Mouse (Mus musculus) midbrain, embryonic 15.5 days (tissue): Measurements from ENCODE around the gene Pygl. TPM values are rescaled to one million over a fixed set of nuclear protein-coding genes. Genes with fewer than 3 reads are reported as not detected.

Experiments
- ATAC-seq: fragments of 200-750 bp; cut with Nextera tagmentation; replicated peaks from 2 replicates; pipeline ENCODE4 v1.8.0; 2017; ENCODE audit warnings: moderate TSS enrichment
- H3K27ac ChIP-seq: fragments of 300-500 bp; sonication (generic); 2 replicates; pipeline ENCODE4 v1.5.1; 2015; ENCODE audit warnings: mild to moderate bottlenecking, inconsistent platforms
- H3K27me3 ChIP-seq: fragments of 300-500 bp; sonication (generic); replicated peaks from 2 replicates; pipeline ENCODE4 v1.6.1; 2015; ENCODE audit warnings: inconsistent platforms
- H3K36me3 ChIP-seq: fragments of 300-500 bp; sonication (generic); replicated peaks from 2 replicates; pipeline ENCODE4 v1.6.1; 2015; ENCODE audit warnings: inconsistent platforms
- H3K4me1 ChIP-seq: fragments of 300-500 bp; sonication (generic); 2 replicates; pipeline ENCODE4 v1.6.1; 2015; ENCODE audit warnings: inconsistent platforms
- H3K4me2 ChIP-seq: fragments of 300-500 bp; sonication (generic); 2 replicates; pipeline ENCODE4 v1.6.1; 2015; ENCODE audit warnings: inconsistent platforms, mild to moderate bottlenecking, moderate library complexity
- H3K4me3 ChIP-seq: fragments of 300-500 bp; sonication (generic); 2 replicates; pipeline ENCODE4 v1.5.1; 2015; ENCODE audit warnings: mild to moderate bottlenecking, inconsistent platforms
- H3K9ac ChIP-seq: fragments of 300-500 bp; sonication (generic); 2 replicates; pipeline ENCODE4 v1.6.1; 2015; ENCODE audit warnings: mild to moderate bottlenecking, inconsistent platforms
- H3K9me3 ChIP-seq: fragments of 300-500 bp; sonication (generic); 2 replicates; pipeline ENCODE4 v1.6.1; 2016; ENCODE audit warnings: inconsistent platforms
- WGBS: fragments of 180-500 bp; shearing (Covaris S2); methylation state at CpG from one replicate; pipeline ENCODE4 v1.1.7; 2015; ENCODE audit warnings: mixed read lengths; 5-methylcytosine and 5-hydroxymethylcytosine counted together
- polyA plus RNA-seq: library from polyadenylated mRNA; unstranded; fragments of >200 nt; fragmentation: Nextera tagmentation; extraction: Ambion mirVana; gene quantifications from 2 replicates; pipeline ENCODE4 v1.2.1, GENCODE M21; 2015

Pygl gene
- polyA plus RNA-seq, 1 experiment from 2014 or later = 8.6 TPM

DNA sequence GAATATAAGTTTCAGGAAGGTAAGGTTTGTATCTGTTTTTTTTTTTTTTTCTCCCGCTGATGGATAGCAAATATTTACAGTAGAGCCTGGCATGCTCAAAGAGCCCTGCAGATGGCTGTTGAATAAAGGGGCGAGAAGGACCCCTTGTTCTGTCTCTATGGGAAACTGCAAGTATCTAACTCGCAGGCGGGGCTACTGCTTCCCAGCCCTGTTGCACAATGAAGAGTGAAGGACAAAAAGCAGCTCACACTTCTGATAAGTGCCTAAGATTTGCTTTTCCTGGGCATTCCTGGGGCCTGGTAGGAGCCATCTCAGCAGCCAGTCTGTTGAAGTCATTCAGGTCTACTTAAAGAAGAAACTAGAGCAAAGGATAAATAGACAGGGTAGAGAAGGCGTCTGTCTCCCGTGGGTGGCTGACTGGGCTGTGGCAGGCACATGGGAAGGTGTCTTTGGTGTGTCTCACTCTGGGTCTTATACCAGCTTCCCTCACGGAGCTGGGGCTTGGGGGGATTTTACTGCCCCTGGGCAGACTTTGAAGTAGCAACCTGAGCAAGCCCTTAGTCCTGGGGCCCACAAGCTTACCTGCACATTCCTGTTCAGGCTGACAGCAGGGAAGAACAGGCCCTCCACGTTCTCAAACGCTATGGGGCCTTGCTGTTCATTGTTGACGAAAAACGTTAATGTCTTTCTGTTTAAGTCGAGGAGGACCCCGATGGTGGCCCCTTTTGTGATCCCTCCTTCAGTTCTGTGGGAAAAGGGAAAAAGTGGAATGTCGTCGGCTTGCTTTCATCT, 16.6 kb upstream of the Pygl start:
- 31% methylated on average over 15 of the region's 15 CpGs for WGBS
- no peaks in the 10 kb centered on the region for H3K36me3 ChIP-seq
- H3K4me3 ChIP-seq = no peak overlapping the region
- no peaks in the 10 kb centered on the region for H3K9me3 ChIP-seq
- peak overlapping the region; percentile 40; the same call in 1 of the 2 replicates for H3K27ac ChIP-seq
- peak; percentile 51; the same call in 1 of the 2 replicates for ATAC-seq
- peaks cover 27% of the 10 kb centered on the region for H3K4me1 ChIP-seq
- H3K4me2 ChIP-seq = no peak overlapping the region
- no peaks in the 10 kb centered on the region for H3K27me3 ChIP-seq
- no peak overlapping the region for H3K9ac ChIP-seq

DNA sequence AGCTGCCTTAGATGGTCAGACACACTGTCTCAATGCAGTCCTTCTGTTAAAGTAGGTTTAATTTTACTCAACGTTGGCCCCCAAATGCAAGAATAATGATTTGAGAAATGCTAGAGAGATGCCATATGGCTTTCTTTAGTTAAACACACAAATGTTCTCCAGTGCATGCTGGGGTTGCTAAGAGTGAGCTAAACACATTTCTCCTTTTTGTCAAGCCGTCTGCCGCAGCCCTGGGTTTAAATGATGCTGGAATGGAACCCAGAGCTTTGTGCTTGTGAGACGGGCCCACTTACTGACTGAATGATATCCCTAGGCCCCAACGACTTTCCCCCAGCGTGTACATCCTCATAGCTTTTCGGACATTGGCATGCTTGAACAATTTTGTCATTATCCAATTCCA, 11.3 kb upstream of the Pygl start:
- Histone ChIP-seq H3K4me3 (no peak overlapping the region), H3K27me3 (no peaks in the 10 kb centered on the region), H3K9me3 (no peaks in the 10 kb centered on the region), H3K27ac (no peak overlapping the region), H3K9ac (no peak overlapping the region), H3K4me2 (no peak overlapping the region), H3K36me3 (no peaks in the 10 kb centered on the region), H3K4me1 (0 out of 2 replicates have a peak, but pooled peaks cover 6% of the 10 kb centered on the region)
- ATAC-seq = no peak
- WGBS = 78% methylated on average over 7 of the region's 7 CpGs

DNA sequence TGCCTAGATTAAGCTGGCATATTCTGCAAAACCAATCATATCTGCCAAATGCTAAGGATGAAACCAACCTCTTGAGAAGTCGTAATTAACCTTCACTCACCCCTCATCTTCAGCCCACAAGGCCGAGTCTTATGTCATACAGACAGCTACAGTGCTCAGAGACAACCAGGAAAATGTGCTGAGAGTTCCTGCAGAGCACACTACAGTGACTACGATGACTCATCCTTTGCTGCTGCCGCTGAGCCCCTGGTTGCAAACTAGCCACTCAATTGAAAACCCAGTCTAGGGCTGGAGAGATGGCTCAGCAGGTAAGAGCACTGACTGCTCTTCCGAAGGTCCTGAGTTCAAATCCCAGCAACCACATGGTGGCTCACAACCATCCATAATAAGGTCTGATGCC, 8.5 kb upstream of the Pygl start:
- H3K9me3 ChIP-seq = no peaks in the 10 kb centered on the region
- H3K4me3 ChIP-seq = no peak overlapping the region
- no peak for ATAC-seq

DNA sequence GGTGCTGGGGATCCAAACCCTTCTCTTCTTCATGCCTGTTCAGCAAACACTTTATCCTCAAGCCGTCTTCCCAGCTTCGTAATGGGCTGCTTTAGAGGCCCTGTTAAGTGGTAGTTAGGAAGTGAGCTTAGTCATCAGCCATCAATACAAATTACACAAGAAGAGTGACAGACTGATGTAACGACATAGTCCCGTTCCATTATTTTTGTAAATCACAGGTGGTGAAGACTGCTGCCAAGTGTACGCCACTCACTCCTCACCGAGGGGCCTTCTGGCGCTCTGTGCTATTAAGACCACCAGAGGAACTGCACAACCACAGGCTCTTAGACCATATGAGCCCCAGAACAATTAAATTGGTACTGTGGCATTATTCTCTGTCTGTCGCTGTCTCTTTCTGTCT, 7.3 kb upstream of the Pygl start:
- Histone ChIP-seq H3K27me3 (no peaks in the 10 kb centered on the region), H3K27ac (no peak overlapping the region), H3K4me2 (no peak overlapping the region), H3K36me3 (no peaks in the 10 kb centered on the region), H3K9me3 (no peaks in the 10 kb centered on the region), H3K9ac (no peak overlapping the region), H3K4me3 (no peak overlapping the region), H3K4me1 (peaks cover 5% of the 10 kb centered on the region)
- no peak for ATAC-seq
- WGBS = 46% methylated on average over 8 of the region's 8 CpGs

More for the DNA sequence above, 8.5 kb upstream of the Pygl start:
- Histone ChIP-seq H3K27ac (no peak overlapping the region), H3K4me2 (no peak overlapping the region), H3K4me1 (peaks cover 4% of the 10 kb centered on the region), H3K9ac (no peak overlapping the region), H3K27me3 (no peaks in the 10 kb centered on the region), H3K36me3 (no peaks in the 10 kb centered on the region)
- 79% methylated on average over 5 of the region's 5 CpGs for WGBS

DNA sequence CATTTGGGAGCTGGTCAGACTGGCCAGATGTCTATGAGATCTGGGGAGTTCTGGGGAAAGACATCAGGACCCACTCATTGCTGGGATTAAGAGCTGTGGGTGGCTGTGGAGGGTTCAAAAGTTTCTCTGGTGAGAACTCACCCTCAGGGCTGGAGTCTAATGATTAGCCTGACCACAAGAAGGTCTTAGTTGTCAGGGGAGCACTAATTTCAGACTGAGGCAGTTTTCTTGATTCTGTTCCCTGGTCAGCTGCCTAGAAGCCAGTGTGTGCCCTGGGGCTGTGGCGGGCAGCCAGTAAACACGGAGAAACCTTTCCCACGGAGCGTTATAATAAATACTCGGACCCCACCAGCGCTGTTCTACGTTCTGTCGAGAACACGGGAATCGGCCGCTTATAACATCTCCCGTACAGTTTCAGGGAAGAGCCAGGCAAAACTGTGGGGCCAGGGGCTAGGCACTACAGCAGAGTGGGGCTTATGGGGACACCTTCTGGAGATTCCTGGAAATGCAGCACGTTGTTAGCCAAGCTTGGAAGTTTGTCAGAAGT, 3.7 kb upstream of the Pygl start:
- H3K4me1 ChIP-seq = peaks cover 10% of the 10 kb centered on the region
- H3K9ac ChIP-seq = no peak overlapping the region
- no peaks in the 10 kb centered on the region for H3K36me3 ChIP-seq
- H3K9me3 ChIP-seq = no peaks in the 10 kb centered on the region
- no peaks in the 10 kb centered on the region for H3K27me3 ChIP-seq
- 7% methylated on average over 13 of the region's 13 CpGs for WGBS
- H3K27ac ChIP-seq = peak overlapping the region; percentile 9; the same call in 1 of the 2 replicates
- peak overlapping the region; percentile 66 for H3K4me2 ChIP-seq
- H3K4me3 ChIP-seq = peak overlapping the region; percentile 32
- ATAC-seq = peak; percentile 80

DNA sequence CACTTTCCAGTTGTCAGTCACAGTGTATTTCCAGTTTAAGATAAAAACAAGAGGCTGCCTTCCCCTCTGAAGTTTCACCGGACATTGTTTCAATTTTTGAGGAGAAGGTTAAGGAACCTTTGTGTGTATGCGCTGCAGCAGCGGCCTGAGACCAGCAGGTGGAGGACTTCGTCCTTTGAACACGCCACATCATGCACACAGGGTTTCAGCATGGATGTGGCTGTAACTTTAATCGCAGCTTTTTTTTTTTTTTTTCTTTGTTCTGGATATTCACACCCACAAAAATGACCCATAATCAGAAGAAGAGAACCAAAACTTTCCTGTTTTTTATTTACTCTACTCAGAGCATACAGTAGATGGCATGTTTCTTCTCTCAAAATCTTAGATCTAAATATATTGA, 3.1 kb upstream of the Pygl start:
- H3K9me3 ChIP-seq = no peaks in the 10 kb centered on the region
- H3K36me3 ChIP-seq = no peaks in the 10 kb centered on the region
- H3K27me3 ChIP-seq = no peaks in the 10 kb centered on the region
- no peak overlapping the region for H3K9ac ChIP-seq
- peak; percentile 85 for ATAC-seq
- peak overlapping the region; percentile 66; the same call in 1 of the 2 replicates for H3K4me2 ChIP-seq
- H3K27ac ChIP-seq = no peak overlapping the region
- H3K4me3 ChIP-seq = no peak overlapping the region
- WGBS = 6% methylated on average over 6 of the region's 6 CpGs
- H3K4me1 ChIP-seq = peaks cover 10% of the 10 kb centered on the region

DNA sequence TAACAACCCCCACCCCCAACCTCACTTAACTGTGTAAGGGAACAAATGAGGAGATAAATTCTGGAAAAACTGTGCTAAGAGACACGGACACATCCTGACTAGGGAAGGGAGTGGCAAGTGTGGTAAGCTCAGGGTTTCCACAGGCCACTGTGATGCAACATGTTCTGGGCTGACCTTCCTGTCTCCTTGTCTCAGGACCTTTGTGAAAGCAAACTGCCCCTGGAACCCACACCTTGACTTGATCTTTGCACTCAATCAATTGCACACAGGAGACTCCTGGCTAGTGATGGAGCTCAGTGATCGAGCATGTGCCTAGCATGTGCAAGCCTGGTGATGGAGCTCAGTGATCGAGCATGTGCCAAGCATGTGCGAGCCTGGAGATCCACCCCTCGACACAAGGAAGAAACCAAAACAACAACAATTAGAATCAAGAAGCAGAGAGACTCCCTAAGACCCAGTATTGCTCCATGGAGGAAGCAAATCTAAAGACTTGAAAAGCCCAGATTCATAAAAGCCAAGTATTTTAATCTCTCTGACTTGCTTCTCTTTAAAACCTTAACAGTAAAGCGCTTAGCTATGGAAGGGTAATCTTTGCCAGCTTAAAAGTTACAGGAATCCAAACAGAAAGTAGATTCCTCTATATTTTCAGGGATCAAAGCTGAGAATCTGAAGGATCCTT, 2.5 kb upstream of the Pygl start:
- 87% methylated on average over 6 of the region's 6 CpGs for WGBS
- no peak overlapping the region for H3K9ac ChIP-seq

DNA sequence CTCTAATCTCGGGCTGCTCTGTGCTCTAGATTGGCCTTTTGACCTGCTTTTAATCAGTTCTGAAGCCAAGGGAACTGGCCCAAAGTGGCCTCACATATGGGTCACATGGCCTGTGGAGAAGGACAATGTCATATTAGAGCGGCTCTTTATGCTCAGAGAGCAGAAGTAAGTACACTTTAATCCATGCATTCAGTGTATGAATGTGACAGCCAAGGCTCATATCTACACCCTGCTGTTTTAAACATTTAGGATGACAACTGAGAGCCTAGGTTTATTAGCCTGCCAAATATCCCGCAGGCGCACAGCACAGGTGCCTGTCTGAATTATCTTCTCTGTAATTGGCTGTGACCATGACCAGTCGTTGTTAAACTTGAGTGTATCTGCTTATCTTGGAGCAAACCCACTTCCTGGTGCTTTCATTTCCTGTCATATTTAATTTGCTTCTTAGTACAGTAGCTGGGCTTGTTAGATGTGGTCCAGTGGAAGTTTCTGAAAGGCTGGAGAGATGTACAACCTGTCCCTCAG, 794 bp upstream of the Pygl start:
- Histone ChIP-seq H3K4me1 (peaks cover 18% of the 10 kb centered on the region), H3K9me3 (no peaks in the 10 kb centered on the region), H3K9ac (no peak overlapping the region), H3K27me3 (no peaks in the 10 kb centered on the region), H3K4me2 (no peak overlapping the region), H3K36me3 (no peaks in the 10 kb centered on the region), H3K4me3 (no peak overlapping the region), H3K27ac (no peak overlapping the region)
- WGBS = 31% methylated on average over 5 of the region's 5 CpGs
- ATAC-seq = 0 out of 2 replicates have a peak, but pooled peaks have one; percentile 6

More for the DNA sequence above, 2.5 kb upstream of the Pygl start:
- Histone ChIP-seq H3K27me3 (no peaks in the 10 kb centered on the region), H3K4me2 (no peak overlapping the region), H3K9me3 (no peaks in the 10 kb centered on the region), H3K36me3 (no peaks in the 10 kb centered on the region), H3K4me1 (peaks cover 10% of the 10 kb centered on the region), H3K4me3 (no peak overlapping the region), H3K27ac (no peak overlapping the region)
- no peak for ATAC-seq

DNA sequence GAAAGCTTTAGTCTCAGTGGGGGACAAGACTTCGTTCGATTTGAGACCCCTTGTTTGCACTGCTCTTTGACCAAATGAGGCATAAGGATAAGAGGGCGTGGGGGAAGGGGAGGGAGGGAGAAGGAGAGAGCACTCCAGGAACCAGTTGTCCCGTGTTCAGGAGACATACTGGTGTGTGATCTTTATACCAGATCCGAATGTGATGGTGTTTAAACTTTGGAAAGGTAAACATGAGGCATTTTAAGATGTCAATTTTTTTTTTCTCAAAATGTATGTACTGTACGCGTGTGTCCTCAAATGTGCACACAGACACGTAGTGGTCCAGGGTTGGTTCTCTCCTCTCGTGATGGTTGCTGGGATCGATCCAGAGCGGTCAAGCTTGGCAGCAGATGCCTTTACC, 3.1 kb downstream of the Pygl start:
- WGBS = 69% methylated on average over 11 of the region's 11 CpGs
- Histone ChIP-seq H3K4me2 (peak overlapping the region; percentile 72; the same call in 1 of the 2 replicates), H3K4me1 (peaks cover 17% of the 10 kb centered on the region), H3K27me3 (peaks cover 6% of the 10 kb centered on the region; the same call in 1 of the 2 replicates), H3K4me3 (no peak overlapping the region; the same call in 1 of the 2 replicates), H3K9me3 (no peaks in the 10 kb centered on the region), H3K9ac (no peak overlapping the region), H3K36me3 (no peaks in the 10 kb centered on the region), H3K27ac (no peak overlapping the region)
- no peak for ATAC-seq

DNA sequence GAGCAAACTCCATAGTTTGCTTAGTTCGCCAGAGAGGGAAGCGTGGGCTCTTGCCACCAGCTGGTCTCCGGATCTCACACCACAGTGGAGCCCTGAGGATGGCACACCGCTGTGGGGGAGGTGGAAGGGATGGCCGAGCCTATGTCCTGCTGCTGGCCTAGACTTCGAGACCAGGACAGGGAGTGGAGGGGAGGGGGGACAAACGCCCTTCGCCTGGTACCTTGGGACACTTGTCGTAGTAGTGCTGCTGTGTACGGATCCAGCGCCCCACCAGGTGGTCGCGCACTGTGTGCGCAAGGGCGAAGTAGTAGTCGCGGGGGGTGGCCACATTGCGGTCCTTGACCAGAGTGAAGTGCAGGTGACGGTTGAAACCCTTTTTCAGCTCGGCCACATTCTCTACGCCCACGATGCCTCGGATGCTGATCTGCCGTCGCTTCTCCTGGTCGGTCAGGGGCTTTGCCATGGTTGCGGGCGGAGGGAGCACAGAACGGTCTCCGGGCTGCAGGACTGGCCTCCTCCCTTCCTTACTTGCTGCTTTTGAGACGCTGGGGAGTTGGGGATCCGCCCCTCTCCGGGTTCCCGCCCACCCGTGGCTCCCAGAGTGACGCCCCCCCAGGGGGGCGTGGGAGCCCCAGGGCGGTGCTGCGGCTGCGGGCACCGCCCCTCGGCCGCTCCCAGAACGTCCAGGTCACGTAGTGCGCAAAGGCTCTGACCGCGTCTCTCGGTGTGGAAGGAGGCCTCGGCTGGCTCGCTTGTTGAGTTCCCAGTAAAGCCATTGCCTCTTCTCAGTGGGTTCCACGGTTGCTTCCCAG, 4.0 kb downstream of the Pygl start:
- H3K9ac ChIP-seq = peak overlapping the region; percentile 36
- H3K4me1 ChIP-seq = peaks cover 17% of the 10 kb centered on the region
- H3K27ac ChIP-seq = no peak overlapping the region
- peak; percentile 76 for ATAC-seq
- H3K36me3 ChIP-seq = no peaks in the 10 kb centered on the region
- peak overlapping the region; percentile 35 for H3K4me3 ChIP-seq
- H3K4me2 ChIP-seq = peak overlapping the region; percentile 72
- H3K9me3 ChIP-seq = no peaks in the 10 kb centered on the region
- H3K27me3 ChIP-seq = peaks cover 6% of the 10 kb centered on the region; the same call in 1 of the 2 replicates
- 1% methylated on average over 52 of the region's 52 CpGs for WGBS

DNA sequence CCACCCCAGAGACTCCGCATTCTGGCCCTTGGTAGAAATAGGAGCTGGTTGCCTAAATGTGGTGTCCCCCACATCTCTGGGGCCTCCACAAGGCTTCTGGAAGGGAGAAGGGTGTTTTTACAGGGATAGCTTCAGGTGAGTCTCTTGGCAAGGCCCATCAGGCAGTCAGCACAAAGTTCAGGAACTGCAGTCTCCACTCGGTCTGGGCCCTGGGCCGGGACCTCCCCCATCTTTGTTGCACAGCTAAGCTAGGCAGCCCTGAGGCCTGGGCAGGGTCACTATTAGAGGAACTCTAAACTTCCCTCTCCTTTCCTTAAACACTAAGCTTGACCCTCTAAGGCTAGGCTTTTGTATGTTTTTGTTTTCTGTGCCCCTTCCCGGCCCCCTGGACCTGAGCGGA, 4.6 kb downstream of the Pygl start:
- no peaks in the 10 kb centered on the region for H3K36me3 ChIP-seq
- 36% methylated on average over 5 of the region's 5 CpGs for WGBS
- peak overlapping the region; percentile 72 for H3K4me2 ChIP-seq
- peak overlapping the region; percentile 35 for H3K4me3 ChIP-seq
- peaks cover 12% of the 10 kb centered on the region for H3K4me1 ChIP-seq
- no peaks in the 10 kb centered on the region for H3K9me3 ChIP-seq
- H3K27me3 ChIP-seq = peaks cover 6% of the 10 kb centered on the region; the same call in 1 of the 2 replicates
- no peak overlapping the region for H3K9ac ChIP-seq
- no peak for ATAC-seq
- no peak overlapping the region for H3K27ac ChIP-seq
